ENCODE assay signal across 10 mouse cellular contexts in the genomic region with DNA sequence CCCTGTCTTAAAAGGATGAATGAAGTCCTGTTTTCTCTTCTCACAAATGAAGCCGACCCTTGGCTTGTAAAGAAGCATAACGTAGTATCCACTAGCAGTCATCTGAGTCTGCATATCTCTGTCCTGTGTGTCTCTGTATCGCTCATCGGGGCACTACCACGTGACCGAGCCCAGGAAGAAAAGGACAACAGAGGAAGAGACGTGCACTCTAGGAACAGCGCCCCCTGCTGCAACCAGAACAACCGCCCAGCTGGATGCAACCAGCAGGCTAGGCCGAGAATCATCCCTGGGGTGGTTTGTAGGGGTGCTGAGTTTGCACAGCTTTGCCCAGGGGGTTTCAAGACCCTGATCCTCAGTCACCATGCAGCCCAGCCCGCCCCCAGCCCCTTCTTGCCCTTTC. TPM values are rescaled to one million over a fixed set of nuclear protein-coding genes. Genes with fewer than 3 reads are reported as not detected.
DNase-seq lines count a peak whose midpoint lies in the region; TF ChIP-seq lines count a peak whose summit lies in the region.
"Had no signal": no experiment of that assay in that cellular context is flagged by ENCODE, and none has a peak within 500 bp of the region (broad histone marks: within the 10 kb centered on the region; RNA-seq: fewer than 3 reads in every experiment).

No protein-coding gene starts in this region.

- peak; percentile 30; the same call in 1 of the 2 replicates for TF ChIP-seq CTCF in lung, adult 2 months (IDR thresholded peaks at IDR 0.05; ENCODE audit: insufficient read depth, low read length)
- TF ChIP-seq CTCF in ES-Bruce4 (IDR thresholded peaks at IDR 0.05; ENCODE audit: low read depth, low read length), result peak; percentile 57
- TF ChIP-seq CTCF in brain, embryonic 14.5 days (IDR thresholded peaks at IDR 0.05; ENCODE audit: borderline replicate concordance, extremely low read depth, insufficient read depth, insufficient read length), result peak; percentile 30; the same call in 1 of the 2 replicates

- no peak for DNase-seq in lung, adult 2 months
- no peak for DNase-seq in lung, postnatal 25 days (ENCODE audit: low spot score)
- no peak for DNase-seq in brain, embryonic 14.5 days (ENCODE audit: low read depth)
- DNase-seq in testis, postnatal 10 days (ENCODE audit: low spot score), result peak; percentile 69
- DNase-seq in urinary bladder, postnatal 25 days (ENCODE audit: low spot score), result no peak
- no peak for DNase-seq in adrenal gland, adult 2 months

- peaks cover 6% of the 10 kb centered on the region for H3K4me1 ChIP-seq in lung, adult 2 months (ENCODE audit: control insufficient read depth, insufficient read depth, low read length)
- H3K4me1 ChIP-seq in ES-Bruce4 (ENCODE audit: control insufficient read depth, insufficient read depth, low read length), result no peaks in the 10 kb centered on the region
- H3K4me1 ChIP-seq: embryonic facial prominence, embryonic 12.5 days; limb, embryonic 12.5 days had no signal

- H3K27me3 ChIP-seq in ES-Bruce4 (ENCODE audit: control insufficient read depth, insufficient read depth, low read length, poor library complexity, severe bottlenecking), result no peaks in the 10 kb centered on the region
- H3K27me3 ChIP-seq: embryonic facial prominence, embryonic 12.5 days had no signal

- WGBS in lung, adult 2 months, result 55% methylated on average over 11 of the region's 11 CpGs

- H3K27ac ChIP-seq in ES-Bruce4 (ENCODE audit: insufficient read depth, low read length), result no peak overlapping the region
- H3K27ac ChIP-seq: embryonic facial prominence, embryonic 12.5 days; limb, embryonic 12.5 days had no signal

- no peak for TF ChIP-seq POLR2A in lung, adult 2 months (IDR thresholded peaks at IDR 0.05; ENCODE audit: borderline replicate concordance, extremely low read depth, low read depth, low read length)
- no peak for TF ChIP-seq POLR2A in ES-Bruce4 (IDR thresholded peaks at IDR 0.05; ENCODE audit: insufficient read depth, low read length)
- TF ChIP-seq POLR2A in brain, embryonic 14.5 days (IDR thresholded peaks at IDR 0.05; ENCODE audit: borderline replicate concordance, extremely low read depth, insufficient read depth, insufficient read length, poor library complexity, severe bottlenecking), result no peak

- H3K9ac ChIP-seq in ES-Bruce4 (ENCODE audit: low read depth, poor library complexity, severe bottlenecking), result no peak overlapping the region
- H3K9ac ChIP-seq: embryonic facial prominence, embryonic 12.5 days; limb, embryonic 12.5 days had no signal

- no peaks in the 10 kb centered on the region for H3K36me3 ChIP-seq in ES-Bruce4 (ENCODE audit: control insufficient read depth, insufficient read depth, low read length, poor library complexity, severe bottlenecking)
- H3K36me3 ChIP-seq: embryonic facial prominence, embryonic 12.5 days; limb, embryonic 12.5 days had no signal

- H3K4me3 ChIP-seq in lung, adult 2 months (replicated peaks; ENCODE audit: extremely low read depth, low read depth, low read length), result no peak overlapping the region
- H3K4me3 ChIP-seq in ES-Bruce4 (ENCODE audit: low read depth, low read length), result no peak overlapping the region
- H3K4me3 ChIP-seq: embryonic facial prominence, embryonic 12.5 days; limb, embryonic 12.5 days had no signal

- TF ChIP-seq EP300 in ES-Bruce4 (IDR thresholded peaks at IDR 0.05; ENCODE audit: insufficient read depth, low read depth, low read length), result no peak

- no peaks in the 10 kb centered on the region for H3K9me3 ChIP-seq in ES-Bruce4 (replicated peaks; ENCODE audit: control insufficient read depth, insufficient read depth, low read length, poor library complexity, severe bottlenecking)
- H3K9me3 ChIP-seq: embryonic facial prominence, embryonic 12.5 days; limb, embryonic 12.5 days had no signal

RNA-seq across cellular contexts. Expression of a gene that starts 7.5 kb away (rescaled TPM):
- 156 and 178 TPM in 2 replicates for polyA plus RNA-seq in lung, adult 2 months (2012; rRNA removed)
- polyA plus RNA-seq in ES-Bruce4 (2011; ENCODE audit: insufficient read depth, insufficient read length, low read depth, missing spikeins), result 4.9 and 6.0 TPM in 2 replicates
- polyA plus RNA-seq in brain, embryonic 14.5 days (2012; rRNA removed), result 10.3 and 12.5 TPM in 2 replicates
- 100 to 1,000 TPM in 1 of 2 experiments, 10 to 100 TPM in 1; 61.4 to 112 TPM for total RNA-seq in adrenal gland, adult 2 months (2021)
- polyA plus RNA-seq in adrenal gland, adult 2 months (2012; rRNA removed), result 51.0 and 53.5 TPM in 2 replicates

RNA-seq across cellular contexts. Expression of a gene that starts 16.5 kb away (rescaled TPM):
- polyA plus RNA-seq in lung, adult 2 months (2012; rRNA removed), result 7.5 and 10.6 TPM in 2 replicates
- polyA plus RNA-seq in ES-Bruce4 (2011; ENCODE audit: insufficient read depth, insufficient read length, low read depth, missing spikeins), result not detected in 2 replicates
- 51.6 and 74.4 TPM in 2 replicates for polyA plus RNA-seq in brain, embryonic 14.5 days (2012; rRNA removed)
- total RNA-seq in adrenal gland, adult 2 months (2021), result 1 to 10 TPM; 1.3 to 1.4 TPM
- polyA plus RNA-seq in adrenal gland, adult 2 months (2012; rRNA removed), result 4.4 and 9.9 TPM in 2 replicates
- total RNA-seq: granulocyte monocyte progenitor cell, adult 5-6 weeks had no signal

RNA-seq across cellular contexts. Expression of a gene that starts 22.2 kb away (rescaled TPM):
- polyA plus RNA-seq in lung, adult 2 months (2012; rRNA removed), result 330 and 336 TPM in 2 replicates
- 2.1 TPM in 2 replicates for polyA plus RNA-seq in ES-Bruce4 (2011; ENCODE audit: insufficient read depth, insufficient read length, low read depth, missing spikeins)
- polyA plus RNA-seq in brain, embryonic 14.5 days (2012; rRNA removed), result 8.5 and 12.6 TPM in 2 replicates
- 100 to 1,000 TPM; 307 to 317 TPM for total RNA-seq in adrenal gland, adult 2 months (2021)
- polyA plus RNA-seq in adrenal gland, adult 2 months (2012; rRNA removed), result 480 and 501 TPM in 2 replicates
- total RNA-seq: granulocyte monocyte progenitor cell, adult 5-6 weeks had no signal

RNA-seq across cellular contexts. Expression of a gene that starts 24.4 kb away (rescaled TPM):
- 6.8 TPM in 2 replicates for polyA plus RNA-seq in lung, adult 2 months (2012; rRNA removed)
- polyA plus RNA-seq in ES-Bruce4 (2011; ENCODE audit: insufficient read depth, insufficient read length, low read depth, missing spikeins), result 0.88 TPM in 1 of 2 replicates, not detected in the other
- 0.74 and 0.79 TPM in 2 replicates for polyA plus RNA-seq in brain, embryonic 14.5 days (2012; rRNA removed)
- 1 to 10 TPM; 2.2 to 6.5 TPM for total RNA-seq in adrenal gland, adult 2 months (2021)
- polyA plus RNA-seq in adrenal gland, adult 2 months (2012; rRNA removed), result 3.3 and 6.2 TPM in 2 replicates
- total RNA-seq: granulocyte monocyte progenitor cell, adult 5-6 weeks had no signal

RNA-seq across cellular contexts. Expression of a gene that starts 41.7 kb away (rescaled TPM):
- 16.4 and 43.2 TPM in 2 replicates for polyA plus RNA-seq in lung, adult 2 months (2012; rRNA removed)
- 1.9 TPM in 1 of 2 replicates, not detected in the other for polyA plus RNA-seq in ES-Bruce4 (2011; ENCODE audit: insufficient read depth, insufficient read length, low read depth, missing spikeins)
- polyA plus RNA-seq in brain, embryonic 14.5 days (2012; rRNA removed), result 1.9 TPM in 2 replicates
- 1 to 10 TPM; 1.3 to 3.4 TPM for total RNA-seq in adrenal gland, adult 2 months (2021)
- polyA plus RNA-seq in adrenal gland, adult 2 months (2012; rRNA removed), result 0.04 and 0.73 TPM in 2 replicates
- total RNA-seq: granulocyte monocyte progenitor cell, adult 5-6 weeks had no signal

Comparison
In these comparisons a context has a peak if more than half of its experiments do, and no peak if none do; other contexts are left out.
1. RNA of a gene that starts 22.2 kb away (polyA plus RNA-seq): 480 to 501 TPM in adrenal gland, adult 2 months and 330 to 336 TPM in lung, adult 2 months; 8.5 to 12.6 TPM in brain, embryonic 14.5 days and 2.1 TPM in ES-Bruce4; every median in the first group is over 10 times any median in the second.
2. Peak in every context shown above with its lines, with median percentiles within 50 percentile points of each other: CTCF ChIP-seq.